Mouse (Mus musculus): ENCODE measurements at regions not wholly inside any gene's neighbourhood (a gene's known extent, or its start where the extent isn't known, plus 50 kb on each side); places are given as distances from the start of the nearest gene placed in this dataset.
A peak's percentile ranks its signal among the peaks of the same experiment; 100 is the strongest.

DNA sequence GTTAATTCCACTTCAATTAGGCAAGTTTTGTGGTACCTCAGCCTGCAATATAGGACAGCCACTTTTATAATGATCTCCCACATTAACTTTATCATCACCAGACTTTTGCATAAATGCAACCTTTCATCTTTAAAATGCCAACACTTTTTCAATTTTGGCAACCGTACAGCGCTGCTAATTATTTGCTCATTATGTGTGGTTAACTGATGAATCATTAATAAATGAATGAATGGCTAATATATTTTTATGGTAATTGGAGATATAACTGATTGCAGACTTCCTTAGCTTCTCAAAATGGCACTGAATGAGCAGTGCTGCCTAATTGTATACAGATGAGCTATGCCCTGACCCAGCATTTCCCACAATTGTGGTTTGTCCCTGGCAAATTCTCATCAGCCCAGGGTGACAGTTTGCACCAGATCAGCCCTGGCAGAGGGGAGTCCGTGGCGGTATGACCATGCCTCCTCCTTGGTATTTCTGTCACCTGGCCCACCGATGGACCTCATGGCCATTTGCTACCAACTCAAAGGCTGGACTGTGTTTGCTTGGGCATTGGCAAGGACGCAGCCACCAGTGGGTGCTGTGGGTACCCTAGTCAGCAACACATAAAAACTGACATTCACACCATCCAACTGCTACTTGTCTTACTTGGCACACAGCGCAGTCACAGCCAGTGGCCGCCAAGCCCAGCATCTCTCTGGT is 173.7 kb upstream of the Lmo4 start:
- DNase-seq (ENCODE audit: extremely low spot score in 1 of 2, low spot score in 1 of 2): no peak

DNA sequence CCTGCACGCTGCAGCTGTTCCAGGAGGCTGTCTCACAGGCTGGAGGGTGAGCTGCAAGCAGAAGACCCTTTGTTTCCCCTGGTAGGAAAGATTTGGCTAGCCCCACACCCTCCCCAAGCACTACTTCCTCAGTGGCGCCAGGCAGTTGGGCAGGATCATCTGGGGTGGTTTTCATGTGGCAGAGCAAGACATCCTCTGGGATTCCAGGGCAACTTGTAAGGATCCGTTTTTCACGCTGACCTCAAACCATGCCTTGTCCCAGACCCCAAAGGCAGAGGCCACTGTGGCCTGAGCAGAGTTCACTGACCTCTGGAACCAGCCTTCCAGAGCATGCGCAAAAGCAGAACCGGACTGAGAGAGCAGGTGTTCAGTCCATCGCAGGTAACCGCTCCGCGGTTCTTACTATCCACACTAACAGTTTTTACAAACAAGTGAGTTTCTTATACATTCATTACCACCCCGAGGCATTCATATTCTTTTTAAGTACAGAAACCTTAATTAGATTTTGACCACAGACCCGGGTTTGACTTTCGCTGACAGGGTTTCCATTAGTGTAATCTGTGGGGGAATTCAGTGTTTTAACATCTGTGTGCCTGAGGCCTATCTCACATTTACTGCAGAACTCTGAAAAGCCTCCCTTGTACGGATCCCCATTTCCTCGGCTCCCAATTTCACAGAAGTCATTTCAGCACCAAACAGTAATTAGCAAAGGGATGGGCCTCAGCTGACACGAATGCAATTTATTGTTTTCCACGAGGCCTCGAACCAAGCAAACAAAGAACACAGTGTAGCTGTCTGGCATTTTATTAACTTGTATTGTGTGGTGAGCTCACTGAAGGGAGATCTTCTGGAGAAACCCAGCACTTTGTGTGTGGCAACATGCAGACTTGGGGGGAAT is 172.9 kb upstream of the Lmo4 start:
- no peak for DNase-seq (ENCODE audit: extremely low spot score in 1 of 2, low spot score in 1 of 2)

DNA sequence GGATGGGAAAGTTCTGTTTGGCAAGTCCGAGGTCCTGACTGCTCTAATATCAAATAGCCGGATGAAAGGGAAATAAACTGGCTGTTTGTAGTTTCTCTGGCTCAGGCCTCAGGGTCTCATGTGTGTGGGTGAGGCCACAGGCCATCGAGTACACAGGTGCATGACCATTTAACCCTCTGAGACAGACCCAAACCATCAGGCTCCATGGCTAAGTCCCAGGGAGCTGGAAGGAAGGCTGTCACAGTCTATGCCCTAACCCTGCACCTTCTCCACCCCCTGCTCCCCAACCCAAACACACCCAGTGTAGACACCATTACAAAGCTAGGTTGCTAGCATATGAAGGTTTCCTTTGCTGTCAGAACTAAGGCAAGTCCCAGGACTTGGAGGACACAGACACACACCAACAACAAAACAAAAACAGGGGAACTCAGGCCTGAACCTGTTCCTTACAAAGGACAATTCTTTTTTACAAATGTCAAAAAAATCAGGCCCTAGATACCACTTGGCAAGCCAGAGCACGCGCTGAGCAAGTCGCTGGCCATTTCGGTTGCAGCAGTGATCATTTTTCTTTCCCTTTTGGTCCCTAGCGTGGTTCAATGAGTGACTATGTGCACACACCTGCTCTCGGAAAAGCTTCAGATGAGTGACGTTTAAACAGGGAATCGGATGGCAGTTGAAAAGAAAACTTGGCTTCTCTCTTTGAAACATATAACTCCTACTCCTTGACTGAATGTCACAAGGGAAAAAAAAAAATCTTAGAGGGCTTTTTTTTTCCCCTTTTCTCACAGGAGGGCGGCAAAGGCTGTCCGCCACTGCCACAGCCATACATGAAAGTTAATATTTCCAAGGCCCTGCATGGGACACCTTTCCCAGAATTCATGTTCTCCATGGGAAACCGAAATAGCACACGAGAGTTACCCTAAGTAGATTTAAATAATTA is 171.7 kb upstream of the Lmo4 start:
- no peak for DNase-seq (ENCODE audit: extremely low spot score in 1 of 2, low spot score in 1 of 2)

DNA sequence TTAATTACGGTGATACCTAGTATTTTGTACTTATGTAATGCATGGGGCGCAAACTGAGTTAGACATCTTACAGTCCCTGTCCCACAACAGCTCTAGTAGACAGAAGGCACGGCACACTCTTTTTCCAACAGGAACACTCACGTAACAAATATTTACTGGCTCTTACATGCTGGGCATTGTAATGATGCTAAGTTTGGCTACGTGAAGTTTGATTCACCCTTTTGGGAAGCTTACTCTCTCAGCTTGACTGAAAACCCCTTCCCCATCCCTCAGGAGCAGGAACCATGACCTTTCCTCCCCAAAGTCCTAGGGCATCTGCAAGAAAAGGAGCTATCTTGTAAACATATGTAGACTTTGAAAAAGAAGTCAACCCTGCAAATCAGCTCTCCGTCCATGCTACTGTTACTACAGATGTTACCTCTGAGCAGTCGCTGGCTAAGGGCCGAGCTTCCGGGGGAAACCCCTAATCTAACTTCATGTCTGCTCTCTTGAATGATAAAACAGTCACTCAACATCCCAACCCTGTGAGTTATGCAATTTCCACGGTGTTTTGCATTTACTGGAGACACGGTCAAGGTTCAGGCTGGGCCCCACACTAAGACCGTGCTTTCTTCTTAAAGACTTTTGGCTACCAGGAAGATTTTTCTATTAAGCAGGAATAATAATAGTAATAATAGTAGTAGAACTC is 170.8 kb upstream of the Lmo4 start:
- no peak for DNase-seq (ENCODE audit: extremely low spot score in 1 of 2, low spot score in 1 of 2)

DNA sequence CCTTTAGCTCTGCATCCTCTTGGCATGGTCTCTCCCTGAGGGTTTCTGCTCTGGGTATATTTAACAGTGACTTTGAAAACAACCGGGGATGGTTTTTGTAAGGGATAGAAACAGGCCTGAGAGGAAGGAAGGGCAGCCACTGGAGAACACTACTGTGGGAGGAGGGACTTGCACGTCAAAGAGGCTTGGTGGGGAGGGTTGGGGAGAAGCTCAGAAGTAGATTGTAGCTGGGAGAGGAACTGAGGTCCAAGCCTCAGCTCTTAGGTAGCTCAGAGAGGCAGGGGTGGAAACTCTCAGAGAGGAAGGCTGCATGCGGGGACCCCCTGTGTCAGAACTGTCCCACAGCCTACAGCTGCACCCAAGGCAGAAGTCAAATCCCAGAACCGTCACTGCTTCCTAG is 163.3 kb upstream of the Lmo4 start:
- DNase-seq (ENCODE audit: extremely low spot score in 1 of 2, low spot score in 1 of 2): no peak

DNA sequence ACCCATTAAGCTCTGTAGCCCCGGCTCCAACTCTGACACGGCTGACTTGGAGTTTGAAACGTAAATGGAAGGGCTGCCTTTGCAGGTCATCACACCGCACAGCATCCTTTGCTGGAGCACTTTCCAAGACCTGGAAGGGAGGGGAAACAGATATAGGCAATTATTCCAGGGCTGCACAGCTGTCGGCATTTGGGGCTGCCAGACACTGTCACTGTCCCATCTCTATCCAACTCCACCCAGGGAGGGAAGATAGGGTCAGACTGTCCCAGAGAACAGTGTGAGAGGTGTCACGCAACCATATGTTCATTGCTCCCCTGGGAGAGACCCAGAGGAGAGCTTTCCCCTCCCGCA is 162.7 kb upstream of the Lmo4 start:
- no peak for DNase-seq (ENCODE audit: extremely low spot score in 1 of 2, low spot score in 1 of 2)

DNA sequence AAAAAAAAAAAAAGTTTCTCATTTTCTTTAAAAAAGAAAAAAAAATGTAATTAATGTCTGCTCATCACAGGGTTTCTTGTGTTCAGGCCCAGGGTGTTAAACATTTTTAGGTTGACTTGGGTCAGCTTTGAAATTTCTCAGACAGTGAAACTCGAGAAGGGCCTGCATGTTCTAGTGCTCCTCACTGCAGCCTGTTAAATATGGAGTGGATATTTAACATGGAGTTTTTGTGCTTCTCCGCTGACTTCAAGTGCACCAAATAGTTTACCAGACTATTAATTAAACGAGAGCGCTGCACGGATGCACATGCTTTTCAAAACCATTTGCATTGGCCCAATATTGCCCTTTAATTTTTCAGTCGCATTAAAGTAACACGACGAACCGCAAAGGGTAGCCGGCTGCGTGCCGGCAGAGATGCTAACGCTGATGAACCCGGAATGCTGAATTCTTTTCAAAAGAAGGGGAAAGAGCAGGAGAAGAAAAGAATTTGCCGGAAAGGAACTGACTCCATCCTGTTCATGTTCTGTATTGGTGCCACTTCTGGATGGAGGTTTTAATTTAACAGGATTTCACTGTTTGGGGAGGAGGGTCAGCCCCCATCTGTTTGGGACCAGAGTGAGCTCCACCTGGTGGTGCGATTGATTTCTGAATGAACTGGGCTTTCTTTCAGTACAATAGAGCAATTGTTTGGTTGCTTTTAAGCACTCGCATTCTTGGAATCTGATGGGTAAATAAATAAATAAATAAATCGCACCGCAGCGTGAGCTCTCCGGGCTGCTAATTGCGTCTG is 162.2 kb upstream of the Lmo4 start:
- peak; percentile 26 to 48 for DNase-seq (ENCODE audit: extremely low spot score in 1 of 2, low spot score in 1 of 2)

DNA sequence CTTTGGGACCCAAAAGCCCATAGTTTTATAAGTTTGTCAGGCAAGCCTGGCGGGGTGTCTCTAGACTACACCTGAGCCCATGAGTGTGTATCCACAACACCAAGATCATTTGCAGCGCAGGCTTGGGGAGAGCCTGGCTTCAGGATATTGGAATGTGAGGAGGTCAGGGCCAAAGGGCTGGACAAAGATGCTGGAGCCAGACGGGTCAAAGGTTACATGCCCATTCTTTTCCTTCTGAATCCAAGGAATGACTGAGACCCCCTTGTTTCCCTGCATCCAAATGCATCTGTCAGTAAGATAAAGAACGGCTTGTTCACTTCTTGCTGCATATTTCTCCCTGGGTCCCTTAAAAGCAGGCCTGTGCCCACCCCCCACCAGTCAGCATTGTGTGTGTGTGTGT is 160.9 kb upstream of the Lmo4 start:
- DNase-seq (ENCODE audit: extremely low spot score in 1 of 2, low spot score in 1 of 2): no peak

DNA sequence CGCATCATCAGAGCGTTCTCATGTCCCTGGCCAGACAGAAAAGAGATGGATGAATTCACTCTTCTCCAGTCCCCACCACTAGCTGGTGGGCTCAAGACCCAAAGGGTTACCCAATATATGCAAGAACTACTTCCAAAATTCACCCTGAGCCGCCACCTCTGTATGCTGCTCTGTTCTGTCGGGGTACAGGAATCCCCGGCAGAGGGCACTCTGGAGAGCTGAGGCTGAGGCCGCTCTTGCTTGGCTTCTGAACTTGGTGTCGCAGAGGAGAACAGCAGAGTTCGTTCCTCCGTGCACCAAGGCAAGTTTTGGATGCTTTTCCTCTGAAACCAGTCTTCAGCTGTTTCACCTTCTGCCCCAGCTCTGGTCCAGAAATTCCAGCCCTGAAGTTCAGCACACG is 157.5 kb upstream of the Lmo4 start:
- peak in 1 of 2 experiments; percentile 60 for DNase-seq (ENCODE audit: extremely low spot score in 1 of 2, low spot score in 1 of 2)

DNA sequence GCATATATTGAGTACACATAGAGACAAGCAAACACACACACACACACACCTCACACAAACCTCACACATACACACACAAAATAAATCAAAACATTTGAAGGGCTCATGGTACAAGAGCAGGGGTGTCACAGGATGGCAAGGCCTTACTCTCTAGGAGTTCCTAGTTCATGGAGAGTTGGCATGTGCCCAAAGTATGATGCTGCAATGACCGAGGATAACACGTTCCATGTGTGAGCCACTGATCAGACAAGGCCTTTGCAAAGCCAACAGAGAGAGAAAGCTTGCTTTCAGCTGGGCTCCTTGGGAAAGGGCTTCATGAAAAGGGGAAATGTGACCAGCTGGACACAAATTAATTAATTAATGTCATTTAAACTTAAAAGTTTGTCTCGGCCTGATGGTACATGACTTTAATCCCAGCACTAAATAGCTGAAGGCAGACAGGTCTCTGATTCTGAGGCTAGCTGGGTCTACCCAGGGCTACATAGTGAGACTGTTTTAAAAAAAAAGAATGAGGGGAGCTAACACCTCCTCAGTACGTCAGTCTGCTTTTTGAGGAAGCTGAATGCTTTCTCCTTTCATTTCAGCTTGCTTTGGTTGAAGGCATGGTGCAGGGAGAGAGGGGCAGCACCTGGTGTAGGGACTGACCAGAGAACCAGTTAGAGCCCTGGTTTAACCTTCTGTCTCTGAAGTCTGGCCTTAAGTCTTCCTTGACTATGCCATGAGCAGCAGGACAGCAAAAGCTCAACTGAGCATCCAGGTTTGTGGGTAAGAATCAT is 156.4 kb upstream of the Lmo4 start:
- no peak for DNase-seq (ENCODE audit: extremely low spot score in 1 of 2, low spot score in 1 of 2)

DNA sequence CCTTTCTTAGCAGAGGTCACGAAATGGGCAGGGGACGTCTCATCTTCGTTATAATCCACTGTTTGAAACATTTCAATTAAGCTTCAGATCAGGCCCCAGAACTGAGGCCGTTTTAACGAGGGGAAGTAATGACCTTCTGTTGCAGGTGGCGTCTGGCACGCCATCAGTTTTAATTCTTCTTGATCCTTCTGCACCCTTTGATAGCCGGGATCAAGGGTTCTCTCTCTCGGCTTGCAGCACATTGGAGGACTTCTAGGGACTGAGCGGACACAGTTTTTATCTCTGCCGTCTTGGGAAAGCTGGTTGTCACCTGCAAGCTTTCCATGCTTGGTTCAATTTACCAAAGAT is 151.9 kb upstream of the Lmo4 start:
- no peak for DNase-seq (ENCODE audit: extremely low spot score in 1 of 2, low spot score in 1 of 2)

DNA sequence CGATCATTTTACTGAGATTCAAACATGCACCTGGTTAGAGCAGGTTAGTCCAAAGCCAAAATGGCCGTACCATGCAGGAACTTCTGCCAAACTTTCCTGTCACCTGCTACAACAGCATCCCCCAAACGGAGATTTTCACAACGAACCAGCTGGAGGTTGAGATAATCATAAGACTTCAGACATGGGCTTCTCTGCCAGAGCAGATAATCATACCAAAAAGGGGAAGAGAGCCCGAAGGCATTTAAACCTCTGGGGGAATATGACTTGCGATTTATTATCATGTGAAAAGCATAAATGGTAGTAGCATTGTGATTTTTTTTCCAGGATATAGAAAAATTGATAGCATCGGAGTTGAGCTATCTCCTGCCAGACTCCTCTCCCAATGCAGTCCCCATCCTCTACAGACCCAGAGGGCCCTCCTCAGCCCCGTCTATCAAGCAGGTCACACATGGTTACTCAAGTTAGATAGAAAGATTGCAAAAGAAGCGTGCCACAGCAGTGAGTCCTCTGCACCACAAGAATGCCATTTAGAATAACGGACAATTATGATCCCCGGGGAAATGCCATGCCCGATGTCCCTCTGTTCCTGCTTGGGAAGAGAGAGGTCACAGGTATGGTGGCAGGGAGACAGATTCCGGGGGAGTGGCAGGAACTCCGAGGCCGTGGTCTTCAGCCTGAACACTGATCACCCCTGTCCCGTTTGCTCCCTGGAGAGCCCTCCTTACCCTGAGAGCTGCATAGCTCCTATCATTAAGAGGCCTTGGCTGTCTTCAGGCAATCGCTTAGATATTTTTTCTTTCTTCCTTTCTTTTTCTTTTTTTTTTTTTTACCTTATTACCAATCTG is 151.3 kb upstream of the Lmo4 start:
- no peak for DNase-seq (ENCODE audit: extremely low spot score in 1 of 2, low spot score in 1 of 2)

DNA sequence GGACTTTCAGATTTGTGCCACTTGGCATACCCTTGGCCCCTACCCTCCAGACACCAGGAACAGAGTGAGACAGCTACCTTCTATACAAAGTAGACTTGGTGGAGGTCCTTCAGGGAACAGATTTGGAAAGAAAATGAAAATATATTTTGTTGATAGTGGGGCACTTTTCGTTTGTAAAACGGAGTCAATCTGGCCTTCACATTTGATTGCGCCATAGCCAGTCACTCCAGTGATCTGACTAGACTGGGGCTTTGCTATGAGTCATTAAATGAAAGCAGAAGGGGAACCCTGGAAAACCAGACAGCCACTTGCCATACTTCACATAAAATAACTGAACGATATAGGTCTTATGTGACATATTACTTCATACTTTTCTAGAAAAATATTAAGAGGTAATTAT is 147.5 kb upstream of the Lmo4 start:
- no peak for DNase-seq (ENCODE audit: extremely low spot score in 1 of 2, low spot score in 1 of 2)

DNA sequence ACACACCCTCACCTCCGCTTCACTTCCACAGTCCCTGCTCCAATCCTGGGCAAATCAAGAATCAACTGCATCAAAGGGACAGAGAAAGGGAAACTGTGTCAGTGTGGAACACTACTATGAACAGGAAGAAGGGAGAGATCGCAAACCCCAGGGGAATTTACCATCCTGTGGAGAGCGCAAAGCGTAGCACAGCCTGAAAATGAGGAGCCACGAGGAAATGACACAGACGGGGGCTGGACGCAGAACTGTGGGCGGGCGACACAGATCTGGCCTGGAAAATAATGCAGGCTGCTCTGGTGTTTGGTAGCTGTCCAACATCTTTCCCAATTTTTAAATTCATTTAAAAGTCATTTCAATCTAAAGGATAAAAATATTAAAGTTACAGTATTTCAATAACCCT is 143.4 kb upstream of the Lmo4 start:
- no peak for DNase-seq (ENCODE audit: extremely low spot score in 1 of 2, low spot score in 1 of 2)

DNA sequence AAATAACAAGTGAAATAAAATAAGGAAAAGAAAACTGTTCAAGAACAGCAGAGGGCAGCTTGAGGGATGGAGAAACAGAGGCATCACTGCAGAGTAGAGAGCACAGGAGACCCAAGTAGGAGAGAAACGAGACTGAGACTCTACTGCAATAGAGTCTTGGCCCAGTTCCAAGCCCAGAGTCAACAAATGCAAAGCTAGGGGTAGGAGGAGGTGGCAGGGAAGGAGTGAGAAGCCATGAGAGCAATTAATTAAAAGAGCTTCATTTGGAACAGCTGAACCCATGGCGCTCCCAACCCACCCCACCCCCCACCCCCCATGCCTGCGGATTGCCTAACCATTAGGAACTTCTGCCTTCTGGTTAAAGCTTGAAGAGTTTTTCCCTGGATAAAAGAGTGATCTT is 130.2 kb upstream of the Lmo4 start:
- no peak for DNase-seq (ENCODE audit: extremely low spot score in 1 of 2, low spot score in 1 of 2)

DNA sequence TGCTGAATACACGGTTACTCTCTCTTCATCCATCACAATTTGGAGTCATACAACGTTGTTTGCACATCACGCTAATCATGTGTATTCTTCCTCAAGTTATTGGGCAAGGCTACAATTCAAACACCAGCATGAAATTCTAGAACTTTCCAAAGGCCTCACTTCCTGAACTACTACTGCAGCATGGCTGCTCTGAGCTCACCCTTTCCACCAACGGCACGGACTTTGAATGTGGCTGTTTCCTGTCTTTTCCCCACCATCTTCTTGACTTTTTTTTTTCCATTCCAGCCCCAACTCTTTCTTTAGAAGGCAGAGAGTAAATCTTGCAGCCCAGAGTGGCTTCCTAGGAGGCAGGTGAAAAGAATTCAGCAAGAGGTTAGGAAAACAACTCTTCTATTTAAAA is 129.2 kb upstream of the Lmo4 start:
- no peak for DNase-seq (ENCODE audit: extremely low spot score in 1 of 2, low spot score in 1 of 2)

DNA sequence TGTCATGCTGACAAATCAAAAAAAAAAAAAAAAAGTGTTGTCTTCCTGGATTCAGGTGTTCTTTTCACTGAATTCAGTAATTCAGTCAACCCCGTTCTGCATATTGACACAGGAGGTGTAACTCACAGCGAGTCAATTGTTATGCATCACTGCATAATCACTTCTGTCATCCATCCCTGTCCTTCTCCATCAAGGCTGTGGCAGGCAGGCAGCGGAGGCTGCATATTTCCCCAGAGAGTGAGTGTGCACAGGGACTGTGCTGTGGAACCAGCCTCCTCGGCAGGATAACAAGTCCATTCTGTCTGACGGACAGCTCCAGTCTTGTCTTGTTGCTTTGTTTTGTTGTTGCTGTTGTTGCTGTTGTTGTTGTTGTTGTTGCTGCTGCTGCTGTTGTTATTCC is 127.3 kb upstream of the Lmo4 start:
- DNase-seq (ENCODE audit: extremely low spot score in 1 of 2, low spot score in 1 of 2): no peak

DNA sequence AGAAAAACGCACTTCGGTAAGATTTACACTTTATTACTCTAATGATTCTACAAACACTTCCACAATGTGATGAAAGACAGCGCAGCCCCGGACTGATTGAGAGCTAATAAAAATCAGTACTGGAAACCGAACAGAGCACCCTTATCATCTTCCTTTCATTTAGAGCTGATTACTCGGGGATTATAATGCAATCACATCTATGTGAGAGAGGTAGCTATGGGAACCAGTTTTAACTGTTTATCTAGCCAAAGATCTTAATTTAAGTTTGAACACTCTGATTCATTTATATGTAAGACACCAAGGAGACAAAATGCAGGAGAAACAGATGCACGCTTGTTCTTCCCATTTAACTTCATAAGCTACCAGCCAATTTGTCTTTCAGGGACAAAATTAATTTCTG is 124.1 kb upstream of the Lmo4 start:
- no peak for DNase-seq (ENCODE audit: extremely low spot score in 1 of 2, low spot score in 1 of 2)

All from layer of hippocampus, postnatal 25 days (tissue).